Mouse (Mus musculus): ENCODE results near the gene Nudt9. TPM values are rescaled to one million over a fixed set of nuclear protein-coding genes. Genes with fewer than 3 reads are reported as not detected.

Nudt9 gene
- polyA plus RNA-seq, 1 experiment from 2014 or later, result 66.1 TPM

DNA sequence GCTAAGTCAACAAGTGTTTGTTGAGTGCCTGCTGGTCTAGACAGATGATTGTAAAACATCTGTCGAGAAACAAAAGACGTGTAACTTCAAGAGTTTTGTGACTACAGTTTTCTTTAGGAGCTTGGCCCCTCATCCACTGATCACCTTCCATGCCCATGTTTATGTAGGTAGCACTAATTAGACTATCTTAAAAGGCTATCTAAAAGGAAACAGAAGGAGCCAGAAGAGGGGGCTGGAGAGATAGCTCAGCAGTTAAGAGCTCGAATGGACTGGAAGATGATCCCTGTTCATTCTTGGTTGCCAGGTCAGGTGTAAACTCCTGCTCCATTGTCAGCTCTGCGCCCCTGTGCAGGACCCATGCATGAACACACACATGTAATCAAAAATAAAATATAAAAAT, 2.0 kb downstream of the Nudt9 start:
- H3K4me3 ChIP-seq (ENCODE audit: low read depth, low read length), result no peak overlapping the region
- H3K9me3 ChIP-seq (ENCODE audit: control insufficient read depth, low read length), result no peaks in the 10 kb centered on the region
- H3K27ac ChIP-seq (ENCODE audit: low read depth, low read length), result no peak overlapping the region
- 34% methylated on average over 4 of the region's 4 CpGs for WGBS
- H3K4me2 ChIP-seq (ENCODE audit: low read depth, low read length), result peak overlapping the region; percentile 47
- H3K4me1 ChIP-seq (ENCODE audit: control insufficient read depth, insufficient read depth, low read length), result 0 out of 2 replicates have a peak, but pooled peaks cover 8% of the 10 kb centered on the region
- no peak overlapping the region for H3K9ac ChIP-seq (replicated peaks; ENCODE audit: low read depth, low read length)
- ATAC-seq (ENCODE audit: low read depth), result no peak
- H3K27me3 ChIP-seq (ENCODE audit: control insufficient read depth, insufficient read depth, low read length), result no peaks in the 10 kb centered on the region
- H3K36me3 ChIP-seq (ENCODE audit: control insufficient read depth, insufficient read depth, low read length), result 0 out of 2 replicates have a peak, but pooled peaks cover 5% of the 10 kb centered on the region

DNA sequence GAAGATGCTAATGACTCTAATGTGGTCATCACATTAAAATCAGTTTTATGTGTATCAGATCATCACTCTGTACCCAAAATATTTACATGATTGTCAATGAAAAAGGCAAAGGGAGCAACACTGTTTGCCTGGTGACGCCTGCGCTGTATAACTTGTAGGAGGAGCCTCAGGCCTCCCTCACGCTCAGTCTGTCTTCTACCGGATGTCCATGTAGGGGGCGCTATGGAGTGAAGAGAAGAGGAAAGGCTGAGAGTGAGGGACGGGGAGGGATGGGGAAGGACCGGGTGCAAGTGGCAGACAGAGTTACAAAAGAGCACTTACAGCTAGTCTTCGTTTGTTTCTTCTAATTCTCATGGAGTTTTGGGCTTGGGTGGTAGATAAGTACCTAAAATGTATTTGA, 6.8 kb downstream of the Nudt9 start:
- no peak for ATAC-seq (ENCODE audit: low read depth)
- H3K4me3 ChIP-seq (ENCODE audit: low read depth, low read length), result no peak overlapping the region
- H3K27me3 ChIP-seq (ENCODE audit: control insufficient read depth, insufficient read depth, low read length), result no peaks in the 10 kb centered on the region
- no peak overlapping the region for H3K4me2 ChIP-seq (ENCODE audit: low read depth, low read length)
- peaks cover 9% of the 10 kb centered on the region; the same call in 1 of the 2 replicates for H3K36me3 ChIP-seq (ENCODE audit: control insufficient read depth, insufficient read depth, low read length)
- no peak overlapping the region for H3K27ac ChIP-seq (ENCODE audit: low read depth, low read length)
- H3K4me1 ChIP-seq (ENCODE audit: control insufficient read depth, insufficient read depth, low read length), result no peaks in the 10 kb centered on the region
- 63% methylated on average over 8 of the region's 8 CpGs for WGBS
- no peak overlapping the region for H3K9ac ChIP-seq (replicated peaks; ENCODE audit: low read depth, low read length)
- H3K9me3 ChIP-seq (ENCODE audit: control insufficient read depth, low read length), result no peaks in the 10 kb centered on the region

DNA sequence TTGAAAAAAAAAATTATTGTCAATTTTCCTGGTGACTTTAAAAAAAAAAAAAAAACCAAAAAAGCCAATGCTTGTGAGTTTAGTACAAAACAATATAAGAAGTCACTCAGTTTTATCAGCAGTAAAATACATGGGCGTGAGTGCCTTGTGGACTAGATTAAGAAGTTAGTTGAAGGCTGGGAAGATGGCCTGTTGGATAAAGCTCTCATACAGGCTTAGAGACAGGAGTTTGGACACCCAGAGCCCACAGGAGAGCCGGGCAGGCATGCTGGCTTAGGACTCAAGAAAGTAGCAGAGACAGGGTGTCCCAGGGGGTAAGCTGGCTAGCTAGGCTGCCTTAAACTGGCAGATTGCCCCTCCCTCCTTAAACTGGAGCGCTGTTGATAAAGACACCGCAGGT, 8.8 kb downstream of the Nudt9 start:
- WGBS, result 94% methylated on average over 4 of the region's 4 CpGs
- H3K27me3 ChIP-seq (ENCODE audit: control insufficient read depth, insufficient read depth, low read length), result no peaks in the 10 kb centered on the region
- no peak for ATAC-seq (ENCODE audit: low read depth)
- no peaks in the 10 kb centered on the region for H3K4me1 ChIP-seq (ENCODE audit: control insufficient read depth, insufficient read depth, low read length)
- no peak overlapping the region for H3K9ac ChIP-seq (replicated peaks; ENCODE audit: low read depth, low read length)
- H3K4me2 ChIP-seq (ENCODE audit: low read depth, low read length), result no peak overlapping the region
- H3K36me3 ChIP-seq (ENCODE audit: control insufficient read depth, insufficient read depth, low read length), result peaks cover 9% of the 10 kb centered on the region; the same call in 1 of the 2 replicates
- no peaks in the 10 kb centered on the region for H3K9me3 ChIP-seq (ENCODE audit: control insufficient read depth, low read length)
- H3K4me3 ChIP-seq (ENCODE audit: low read depth, low read length), result no peak overlapping the region
- H3K27ac ChIP-seq (ENCODE audit: low read depth, low read length), result no peak overlapping the region

DNA sequence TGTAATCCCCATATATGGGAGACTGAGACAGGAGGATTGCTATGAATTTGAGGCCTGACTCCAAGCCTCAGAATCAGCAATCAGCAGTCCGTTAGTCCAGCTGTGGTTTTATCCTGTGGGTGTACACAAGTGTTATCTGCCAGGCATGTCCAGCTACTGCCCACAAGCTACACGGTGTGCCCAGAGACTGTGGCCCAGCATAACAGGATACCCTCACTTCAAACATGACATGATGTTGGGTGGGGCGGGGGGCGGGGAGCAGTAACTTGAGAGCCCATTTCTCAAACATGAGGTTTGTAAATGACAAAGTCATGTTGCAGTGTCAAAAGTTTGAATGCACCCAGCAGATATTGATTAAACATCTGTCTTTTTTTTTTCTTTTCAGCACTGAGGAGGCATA, 9.7 kb downstream of the Nudt9 start:
- no peak overlapping the region for H3K27ac ChIP-seq (ENCODE audit: low read depth, low read length)
- no peak overlapping the region for H3K9ac ChIP-seq (replicated peaks; ENCODE audit: low read depth, low read length)

DNA sequence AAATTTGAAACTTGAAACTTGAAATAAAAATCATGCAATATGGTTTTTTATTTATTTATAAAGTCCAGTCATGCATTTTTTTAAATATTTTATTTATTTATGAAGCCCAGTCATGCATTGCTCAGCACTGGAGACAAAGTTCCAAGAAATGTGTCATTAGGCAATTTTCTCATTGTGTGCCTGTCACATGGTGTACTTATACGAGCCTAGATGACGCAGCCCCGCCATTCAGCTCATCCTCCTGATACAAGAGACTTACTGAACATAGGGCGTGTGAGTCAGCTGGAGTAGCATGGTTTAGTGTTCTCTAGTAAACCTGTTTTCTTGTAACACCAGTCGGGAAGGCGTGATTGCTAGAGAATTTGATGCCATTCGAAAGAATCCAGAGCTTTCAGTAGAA, 10.2 kb downstream of the Nudt9 start:
- 88% methylated on average over 7 of the region's 7 CpGs for WGBS
- Histone ChIP-seq H3K4me2 (ENCODE audit: low read depth, low read length) (no peak overlapping the region), H3K4me3 (ENCODE audit: low read depth, low read length) (no peak overlapping the region), H3K9ac (replicated peaks; ENCODE audit: low read depth, low read length) (no peak overlapping the region), H3K27ac (ENCODE audit: low read depth, low read length) (no peak overlapping the region), H3K36me3 (ENCODE audit: control insufficient read depth, insufficient read depth, low read length) (peaks cover 9% of the 10 kb centered on the region; the same call in 1 of the 2 replicates), H3K9me3 (ENCODE audit: control insufficient read depth, low read length) (no peaks in the 10 kb centered on the region), H3K4me1 (ENCODE audit: control insufficient read depth, insufficient read depth, low read length) (no peaks in the 10 kb centered on the region), H3K27me3 (ENCODE audit: control insufficient read depth, insufficient read depth, low read length) (no peaks in the 10 kb centered on the region)
- ATAC-seq (ENCODE audit: low read depth), result no peak

More for the DNA sequence above, 9.7 kb downstream of the Nudt9 start:
- Histone ChIP-seq H3K4me3 (ENCODE audit: low read depth, low read length) (no peak overlapping the region), H3K27me3 (ENCODE audit: control insufficient read depth, insufficient read depth, low read length) (no peaks in the 10 kb centered on the region), H3K4me2 (ENCODE audit: low read depth, low read length) (no peak overlapping the region), H3K4me1 (ENCODE audit: control insufficient read depth, insufficient read depth, low read length) (no peaks in the 10 kb centered on the region), H3K36me3 (ENCODE audit: control insufficient read depth, insufficient read depth, low read length) (peaks cover 13% of the 10 kb centered on the region; the same call in 1 of the 2 replicates), H3K9me3 (ENCODE audit: control insufficient read depth, low read length) (no peaks in the 10 kb centered on the region)
- 95% methylated on average over 4 of the region's 4 CpGs for WGBS
- ATAC-seq (ENCODE audit: low read depth), result no peak

DNA sequence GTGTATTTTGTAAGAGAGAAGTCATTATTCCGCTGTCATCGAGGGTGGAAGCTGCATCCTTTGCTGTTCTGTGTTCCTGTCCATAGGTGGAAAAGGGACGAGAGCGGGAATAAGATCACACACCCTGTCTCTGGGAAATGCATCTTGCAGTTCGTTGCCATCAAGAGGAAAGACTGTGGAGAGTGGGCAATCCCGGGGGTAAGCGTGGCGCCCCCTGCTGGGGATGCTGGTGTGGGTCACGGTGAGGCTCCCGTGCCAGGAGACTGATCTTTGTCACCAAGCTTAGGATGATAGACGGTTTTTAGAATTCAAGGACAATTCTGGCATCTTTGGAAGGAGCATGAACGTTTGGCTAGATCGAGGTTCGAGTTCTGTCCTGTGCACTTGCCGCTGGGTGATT, 11.9 kb downstream of the Nudt9 start:
- no peaks in the 10 kb centered on the region for H3K27me3 ChIP-seq (ENCODE audit: control insufficient read depth, insufficient read depth, low read length)
- ATAC-seq (ENCODE audit: low read depth), result no peak
- no peaks in the 10 kb centered on the region for H3K4me1 ChIP-seq (ENCODE audit: control insufficient read depth, insufficient read depth, low read length)
- H3K9me3 ChIP-seq (ENCODE audit: control insufficient read depth, low read length), result no peaks in the 10 kb centered on the region
- no peak overlapping the region for H3K4me2 ChIP-seq (ENCODE audit: low read depth, low read length)
- H3K9ac ChIP-seq (replicated peaks; ENCODE audit: low read depth, low read length), result no peak overlapping the region
- H3K36me3 ChIP-seq (ENCODE audit: control insufficient read depth, insufficient read depth, low read length), result peaks cover 22% of the 10 kb centered on the region
- 72% methylated on average over 15 of the region's 15 CpGs for WGBS
- no peak overlapping the region for H3K27ac ChIP-seq (ENCODE audit: low read depth, low read length)
- H3K4me3 ChIP-seq (ENCODE audit: low read depth, low read length), result no peak overlapping the region

DNA sequence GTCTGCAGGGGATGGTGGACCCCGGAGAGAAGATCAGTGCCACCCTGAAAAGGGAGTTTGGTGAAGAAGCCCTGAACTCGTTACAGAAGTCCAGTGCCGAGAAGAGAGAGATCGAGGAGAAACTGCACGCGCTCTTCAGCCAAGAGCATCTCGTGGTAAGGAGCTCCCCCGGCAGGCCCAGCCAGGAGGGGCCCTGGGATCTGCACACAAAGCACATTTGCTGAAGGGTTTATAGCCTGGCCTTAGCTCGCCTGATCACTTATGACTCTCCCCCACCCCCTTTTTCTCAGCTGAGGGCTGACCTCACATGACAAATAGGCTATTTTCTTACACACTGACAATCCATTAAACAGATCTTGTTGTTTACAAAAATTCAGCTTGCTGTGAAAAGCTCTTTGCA, 13.5 kb downstream of the Nudt9 start:
- H3K9ac ChIP-seq (replicated peaks; ENCODE audit: low read depth, low read length), result no peak overlapping the region
- H3K4me3 ChIP-seq (ENCODE audit: low read depth, low read length), result no peak overlapping the region
- H3K9me3 ChIP-seq (ENCODE audit: control insufficient read depth, low read length), result no peaks in the 10 kb centered on the region
- H3K27ac ChIP-seq (ENCODE audit: low read depth, low read length), result no peak overlapping the region
- ATAC-seq (ENCODE audit: low read depth), result peak; percentile 77; the same call in 1 of the 2 replicates
- WGBS, result 54% methylated on average over 9 of the region's 9 CpGs
- peaks cover 31% of the 10 kb centered on the region for H3K36me3 ChIP-seq (ENCODE audit: control insufficient read depth, insufficient read depth, low read length)
- no peaks in the 10 kb centered on the region for H3K27me3 ChIP-seq (ENCODE audit: control insufficient read depth, insufficient read depth, low read length)
- H3K4me1 ChIP-seq (ENCODE audit: control insufficient read depth, insufficient read depth, low read length), result no peaks in the 10 kb centered on the region
- H3K4me2 ChIP-seq (ENCODE audit: low read depth, low read length), result no peak overlapping the region

DNA sequence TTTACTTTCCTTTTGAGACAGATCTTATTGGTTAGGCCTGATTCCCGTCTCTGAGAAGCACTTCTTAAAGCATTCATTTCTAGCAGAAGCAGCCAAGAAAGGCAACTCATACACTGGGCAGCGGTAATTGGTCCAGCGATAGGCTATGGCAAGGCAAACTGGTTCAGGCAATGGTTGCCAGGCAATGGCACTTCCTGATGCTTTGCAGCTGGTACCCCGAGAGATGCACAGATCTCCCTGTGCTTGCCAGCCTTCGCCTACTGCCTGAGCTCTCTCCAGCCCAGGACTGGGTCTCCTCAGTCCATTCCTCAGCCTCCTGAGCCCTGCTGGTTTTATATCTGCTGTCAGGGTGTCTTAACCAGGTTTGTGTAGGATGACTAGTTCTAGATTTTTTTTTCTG, 14.3 kb downstream of the Nudt9 start:
- 72% methylated on average over 5 of the region's 5 CpGs for WGBS
- Histone ChIP-seq H3K9ac (replicated peaks; ENCODE audit: low read depth, low read length) (no peak overlapping the region), H3K27ac (ENCODE audit: low read depth, low read length) (no peak overlapping the region), H3K27me3 (ENCODE audit: control insufficient read depth, insufficient read depth, low read length) (no peaks in the 10 kb centered on the region), H3K36me3 (ENCODE audit: control insufficient read depth, insufficient read depth, low read length) (peaks cover 34% of the 10 kb centered on the region), H3K9me3 (ENCODE audit: control insufficient read depth, low read length) (no peaks in the 10 kb centered on the region), H3K4me3 (ENCODE audit: low read depth, low read length) (no peak overlapping the region), H3K4me1 (ENCODE audit: control insufficient read depth, insufficient read depth, low read length) (no peaks in the 10 kb centered on the region), H3K4me2 (ENCODE audit: low read depth, low read length) (no peak overlapping the region)
- no peak for ATAC-seq (ENCODE audit: low read depth)

DNA sequence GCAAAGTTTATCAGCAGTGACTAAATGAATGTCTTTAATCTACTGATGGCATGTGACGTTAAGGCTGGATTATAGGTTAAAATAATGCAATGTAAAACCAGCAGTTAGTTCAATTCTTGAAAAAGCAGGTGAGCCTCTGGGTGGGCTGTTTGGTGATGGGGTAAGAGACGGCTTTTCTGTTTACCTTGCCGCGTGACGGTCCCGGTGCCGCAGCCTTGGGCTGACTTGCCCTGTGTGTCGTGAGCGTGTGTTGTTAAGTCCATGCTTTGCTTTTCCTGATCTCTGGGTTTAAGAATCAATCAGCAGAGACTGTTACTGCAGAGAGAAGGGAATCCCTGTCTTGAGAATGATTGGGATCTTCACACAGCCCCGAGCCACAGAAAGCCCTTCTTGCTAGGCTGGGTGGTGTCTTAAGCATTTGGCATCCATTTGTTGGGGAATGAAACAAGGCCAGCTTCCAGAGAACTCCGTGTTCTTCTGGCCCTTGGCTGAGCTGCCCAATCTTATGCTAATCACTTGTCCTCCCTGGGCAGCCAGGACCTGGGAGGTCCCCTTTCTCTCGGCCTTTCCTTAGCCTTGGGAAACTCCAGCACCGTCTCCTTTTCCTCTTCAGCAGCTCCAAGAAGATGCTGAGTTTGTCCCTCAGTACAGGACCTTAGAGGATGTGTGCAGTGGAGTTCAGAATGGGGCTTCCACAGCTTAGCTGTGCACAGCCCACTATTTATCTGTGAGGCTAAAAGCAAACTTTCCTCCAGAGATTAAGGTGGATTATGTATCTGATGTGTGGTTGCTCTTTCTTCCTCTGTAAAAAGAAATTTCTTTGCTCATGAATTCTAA, 16.0 kb downstream of the Nudt9 start:
- no peaks in the 10 kb centered on the region for H3K9me3 ChIP-seq (ENCODE audit: control insufficient read depth, low read length)
- WGBS, result 88% methylated on average over 13 of the region's 13 CpGs
- H3K4me2 ChIP-seq (ENCODE audit: low read depth, low read length), result no peak overlapping the region
- no peaks in the 10 kb centered on the region for H3K4me1 ChIP-seq (ENCODE audit: control insufficient read depth, insufficient read depth, low read length)
- no peak overlapping the region for H3K27ac ChIP-seq (ENCODE audit: low read depth, low read length)
- no peaks in the 10 kb centered on the region for H3K27me3 ChIP-seq (ENCODE audit: control insufficient read depth, insufficient read depth, low read length)
- H3K36me3 ChIP-seq (ENCODE audit: control insufficient read depth, insufficient read depth, low read length), result peaks cover 30% of the 10 kb centered on the region
- no peak overlapping the region for H3K4me3 ChIP-seq (ENCODE audit: low read depth, low read length)
- H3K9ac ChIP-seq (replicated peaks; ENCODE audit: low read depth, low read length), result no peak overlapping the region
- no peak for ATAC-seq (ENCODE audit: low read depth)

Measured in neural tube, embryonic 14.5 days (tissue).